Mouse (Mus musculus) lung, postnatal 36 days (tissue): Measurements from ENCODE around the gene Tunar.
A peak's percentile ranks its signal among the peaks of the same experiment; 100 is the strongest.

ENCODE experiments used
- DNase-seq: peaks from one replicate; pipeline ENCODE4 v3.0.0; 2022; ENCODE audit warnings: mixed read lengths

The Tunar gene

GRCm38 (mm10) chr12:105406008-105406407, 72.3 kb downstream of the Tunar start:
- DNase-seq = no peak

DNA sequence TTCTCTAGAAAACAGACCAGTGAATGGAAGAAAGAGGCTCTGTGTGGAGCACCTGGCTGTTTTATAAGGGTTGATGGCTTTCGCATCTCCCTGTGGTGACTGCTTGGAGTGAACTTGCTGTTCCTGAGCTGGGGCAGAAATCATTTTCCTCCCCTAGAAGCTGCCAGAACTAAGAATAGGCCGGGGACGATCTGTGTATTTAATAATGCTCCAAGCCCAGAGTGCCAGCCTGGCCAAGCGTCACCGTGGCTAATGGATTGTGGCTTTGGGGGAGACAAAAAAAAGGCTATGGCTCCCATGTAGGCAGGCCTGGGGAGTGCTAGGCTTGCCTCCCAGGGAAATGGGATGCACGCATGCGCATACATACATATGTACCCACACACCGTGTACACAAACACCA, 80.2 kb downstream of the Tunar start:
- no peak for DNase-seq

GRCm38 (mm10) chr12:105420476-105420875, 86.8 kb downstream of the Tunar start:
- no peak for DNase-seq

- DNase-seq = no peak
These were observed 92.9 kb downstream of the Tunar start for GRCm38 (mm10) chr12:105426541-105426940.

DNA sequence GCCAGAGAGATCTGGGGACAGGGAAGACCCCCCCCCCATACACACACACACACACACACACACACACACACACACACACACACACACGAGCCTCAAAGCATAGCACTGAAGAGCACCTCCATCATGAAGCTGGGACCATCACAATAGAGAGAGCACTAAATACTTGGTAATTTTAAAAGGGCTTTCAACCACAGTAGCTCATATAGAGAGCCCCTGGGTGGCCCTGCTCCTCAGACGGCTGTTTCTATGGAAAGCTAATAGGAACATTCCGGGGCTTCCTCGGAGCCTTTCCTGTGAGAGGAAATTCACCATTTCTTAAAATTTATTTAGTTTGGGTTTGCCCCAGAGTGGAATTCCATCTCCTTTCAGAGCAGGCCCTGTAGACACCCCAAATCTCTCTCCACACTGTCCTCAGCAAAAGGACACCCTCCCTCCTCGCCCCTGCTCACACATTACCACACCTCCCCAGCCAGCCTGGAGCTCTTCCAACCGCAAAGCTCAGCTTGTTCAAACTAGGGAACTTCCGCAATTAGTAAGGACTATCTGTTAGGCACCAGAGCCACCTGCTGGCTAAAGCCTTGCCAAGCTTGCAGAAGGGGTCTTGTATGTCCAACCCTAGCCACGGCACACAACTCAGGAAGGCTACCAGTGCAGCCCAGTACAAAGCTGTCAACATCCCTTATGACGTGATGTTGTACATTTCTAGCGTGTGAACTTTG, 93.5 kb downstream of the Tunar start:
- peak; percentile 81 for DNase-seq

DNA sequence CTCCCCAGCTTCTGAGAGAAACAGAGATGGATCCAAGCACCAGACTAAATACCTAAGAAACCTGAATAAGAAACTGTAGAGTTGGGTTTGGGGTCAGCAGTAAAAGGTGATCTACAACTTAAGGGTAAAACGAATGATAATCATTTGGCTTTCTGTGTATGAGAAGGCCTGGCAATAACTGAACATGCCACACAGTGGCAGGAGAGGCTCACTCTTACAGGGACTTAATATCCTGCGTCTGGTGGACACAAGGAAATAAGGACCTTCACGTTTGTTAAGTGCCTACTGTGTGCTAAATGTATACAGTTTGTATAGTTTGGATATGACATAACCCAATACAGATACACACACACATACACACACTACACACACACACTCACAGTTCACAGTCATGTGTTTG, 98.2 kb downstream of the Tunar start:
- peak; percentile 23 for DNase-seq

- peak; percentile 9 for DNase-seq
These were observed 99.1 kb downstream of the Tunar start for GRCm38 (mm10) chr12:105432807-105433206.
